Mouse (Mus musculus) liver, adult 2 months (tissue): ENCODE data around the gene Atp6v1b1.

ENCODE experiments used
- CTCF ChIP-seq: fragments of 200-500 bp; IDR thresholded peaks from 2 replicates; pipeline ENCODE4 v1.5.1; 2011; ENCODE audit warnings: low read depth, low read length, control low read depth
- POLR2A ChIP-seq: fragments of 200-500 bp; IDR thresholded peaks from 2 replicates; pipeline ENCODE4 v1.6.1; 2011; ENCODE audit warnings: low read length, control low read depth; ENCODE audit not compliant: insufficient read depth; ENCODE audit errors: extremely low read depth

- TF ChIP-seq CTCF: no peak
- TF ChIP-seq POLR2A: no peak
These were observed 60.1 kb downstream of the Atp6v1b1 start for GRCm38 (mm10) chr6:83802846-83803245.
